Mouse (Mus musculus) heart, embryonic 16.5 days (tissue): ENCODE measurements around the gene Uroc1. TPM values are rescaled to one million over a fixed set of nuclear protein-coding genes. Genes with fewer than 3 reads are reported as not detected.

Experiments used
- ATAC-seq: fragments of 200-750 bp; cut with Nextera tagmentation; replicated peaks from 2 replicates; pipeline ENCODE4 v1.8.0; 2017; ENCODE audit warnings: moderate number of reproducible peaks; ENCODE audit not compliant: insufficient read depth, low FRiP score; ENCODE audit errors: extremely low read depth
- H3K27ac ChIP-seq: fragments of 300-500 bp; sonication (generic); 2 replicates; pipeline ENCODE4 v1.5.1; 2014; ENCODE audit warnings: mild to moderate bottlenecking, low read length, control low read depth, moderate library complexity
- H3K27me3 ChIP-seq: fragments of 300-500 bp; sonication (generic); 2 replicates; pipeline ENCODE4 v1.6.1; 2014; ENCODE audit warnings: low read length, mixed read lengths; ENCODE audit not compliant: control insufficient read depth, insufficient read depth
- H3K36me3 ChIP-seq: fragments of 300-500 bp; sonication (generic); 2 replicates; pipeline ENCODE4 v1.6.1; 2014; ENCODE audit not compliant: control insufficient read depth, insufficient read depth
- H3K4me1 ChIP-seq: fragments of 300-500 bp; sonication (generic); 2 replicates; pipeline ENCODE4 v1.6.1; 2014; ENCODE audit warnings: low read length, mixed read lengths; ENCODE audit not compliant: control insufficient read depth, insufficient read depth
- H3K4me2 ChIP-seq: fragments of 300-500 bp; sonication (generic); 2 replicates; pipeline ENCODE4 v1.6.1; 2014; ENCODE audit warnings: low read depth, mild to moderate bottlenecking, control low read depth, low read length
- H3K4me3 ChIP-seq: fragments of 300-500 bp; sonication (generic); 2 replicates; pipeline ENCODE4 v1.5.1; 2014; ENCODE audit warnings: mild to moderate bottlenecking, control low read depth, low read length
- H3K9ac ChIP-seq: fragments of 300-500 bp; sonication (generic); 2 replicates; pipeline ENCODE4 v1.6.1; 2014; ENCODE audit warnings: low read length, control low read depth
- H3K9me3 ChIP-seq: fragments of 300-500 bp; sonication (generic); replicated peaks from 2 replicates; pipeline ENCODE4 v1.6.1; 2016; ENCODE audit warnings: low read length; ENCODE audit not compliant: control insufficient read depth
- WGBS: fragments of 180-500 bp; shearing (Covaris S2); extraction: QIAGEN DNeasy Blood & Tissue Kit; methylation state at CpG from one replicate; pipeline ENCODE4 v1.1.7; 2014; 5-methylcytosine and 5-hydroxymethylcytosine counted together
- polyA plus RNA-seq: library from polyadenylated mRNA; unstranded; fragments of >200 nt; fragmentation: Nextera tagmentation; extraction: Ambion mirVana; gene quantifications from 2 replicates; pipeline ENCODE4 v1.2.1, GENCODE M21; 2015

Uroc1 gene
- polyA plus RNA-seq: 0.11 TPM in 1 of 2 replicates, not detected in the other

- ATAC-seq: no peak
- H3K4me1 ChIP-seq: no peaks in the 10 kb centered on the region
- no peak within 1 kb of the TSS for H3K9ac ChIP-seq
- no peak within 1 kb of the TSS for H3K4me3 ChIP-seq
- no peak within 1 kb of the TSS for H3K4me2 ChIP-seq
- H3K36me3 ChIP-seq: no peaks in the 10 kb centered on the region
- H3K9me3 ChIP-seq: no peaks in the 10 kb centered on the region
- WGBS: 80% methylated on average over 7 of the region's 7 CpGs
- H3K27ac ChIP-seq: no peak within 1 kb of the TSS
- H3K27me3 ChIP-seq: no peaks in the 10 kb centered on the region
Observed at GRCm38 (mm10) chr6:90332561-90333425, at the start of gene Uroc1. TSS of gene Uroc1 (plus strand) at chr6:90333284.

DNA sequence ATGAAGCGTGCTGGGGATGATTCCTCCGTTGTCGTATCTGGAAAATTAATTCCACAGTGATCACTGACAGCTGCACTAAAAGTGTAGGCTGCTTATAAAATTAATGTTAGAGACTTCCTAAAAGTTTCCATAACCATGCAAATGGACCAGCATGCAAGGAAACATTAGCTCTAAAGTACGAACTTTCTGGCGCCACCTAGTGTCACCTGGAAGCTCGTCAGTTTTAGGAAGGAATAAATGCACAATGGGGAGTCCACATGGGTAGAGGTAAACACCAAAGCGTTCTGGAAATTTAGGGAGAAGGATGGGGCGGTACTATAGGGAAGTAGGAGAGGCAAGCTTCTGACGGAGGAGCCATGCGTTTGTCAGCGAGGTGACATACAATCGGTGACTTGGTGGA lies 44.8 kb upstream of the Uroc1 start:
- H3K27ac ChIP-seq: no peak overlapping the region
- H3K9me3 ChIP-seq: peaks cover 2% of the 10 kb centered on the region; the same call in 1 of the 2 replicates
- no peak for ATAC-seq
- H3K4me2 ChIP-seq: no peak overlapping the region
- no peaks in the 10 kb centered on the region for H3K36me3 ChIP-seq
- H3K9ac ChIP-seq: no peak overlapping the region
- H3K4me1 ChIP-seq: no peaks in the 10 kb centered on the region
- H3K4me3 ChIP-seq: no peak overlapping the region
- no peaks in the 10 kb centered on the region for H3K27me3 ChIP-seq
- WGBS: 45% methylated on average over 12 of the region's 12 CpGs

- Histone ChIP-seq H3K9me3 (no peaks in the 10 kb centered on the region), H3K27ac (no peak within 1 kb of the TSS), H3K27me3 (no peaks in the 10 kb centered on the region), H3K4me1 (no peaks in the 10 kb centered on the region), H3K4me3 (no peak within 1 kb of the TSS), H3K9ac (no peak within 1 kb of the TSS), H3K4me2 (no peak within 1 kb of the TSS), H3K36me3 (no peaks in the 10 kb centered on the region)
- ATAC-seq: no peak
- 81% methylated on average over 1 of the region's 1 CpGs for WGBS
Observed at GRCm38 (mm10) chr6:90300919-90301318, 32.2 kb upstream of the Uroc1 start, which contains the start of gene BC048671. TSS of gene BC048671 (plus strand) at chr6:90301219.

GRCm38 (mm10) chr6:90306315-90306975 lies 26.6 kb upstream of the Uroc1 start:
- H3K27me3 ChIP-seq: 0 out of 2 replicates have a peak, but pooled peaks cover 2% of the 10 kb centered on the region
- no peak overlapping the region for H3K4me2 ChIP-seq
- no peak for ATAC-seq
- H3K4me3 ChIP-seq: no peak overlapping the region
- H3K36me3 ChIP-seq: no peaks in the 10 kb centered on the region
- H3K9me3 ChIP-seq: 0 out of 2 replicates have a peak, but pooled peaks cover 4% of the 10 kb centered on the region
- no peak overlapping the region for H3K27ac ChIP-seq
- H3K9ac ChIP-seq: no peak overlapping the region
- WGBS: 67% methylated on average over 6 of the region's 6 CpGs
- H3K4me1 ChIP-seq: no peaks in the 10 kb centered on the region

- no peak for ATAC-seq
- Histone ChIP-seq H3K9ac (no peak overlapping the region), H3K27me3 (0 out of 2 replicates have a peak, but pooled peaks cover 2% of the 10 kb centered on the region), H3K4me1 (no peaks in the 10 kb centered on the region), H3K36me3 (no peaks in the 10 kb centered on the region), H3K27ac (no peak overlapping the region), H3K4me3 (no peak overlapping the region), H3K4me2 (no peak overlapping the region), H3K9me3 (peaks cover 8% of the 10 kb centered on the region; the same call in 1 of the 2 replicates)
- WGBS: 77% methylated on average over 87 of the region's 87 CpGs
Observed at GRCm38 (mm10) chr6:90308839-90309778, 24.0 kb upstream of the Uroc1 start.

- 82% methylated on average over 5 of the region's 5 CpGs for WGBS
- Histone ChIP-seq H3K4me3 (no peak overlapping the region), H3K9ac (no peak overlapping the region), H3K9me3 (peaks cover 3% of the 10 kb centered on the region; the same call in 1 of the 2 replicates), H3K27me3 (no peaks in the 10 kb centered on the region; the same call in 1 of the 2 replicates), H3K4me2 (no peak overlapping the region), H3K4me1 (no peaks in the 10 kb centered on the region), H3K36me3 (no peaks in the 10 kb centered on the region), H3K27ac (no peak overlapping the region)
- ATAC-seq: no peak
Observed at GRCm38 (mm10) chr6:90315961-90316360, 17.1 kb upstream of the Uroc1 start.

GRCm38 (mm10) chr6:90317510-90318258 lies 15.4 kb upstream of the Uroc1 start:
- Histone ChIP-seq H3K36me3 (no peaks in the 10 kb centered on the region), H3K4me2 (no peak overlapping the region), H3K4me1 (no peaks in the 10 kb centered on the region), H3K27me3 (no peaks in the 10 kb centered on the region; the same call in 1 of the 2 replicates), H3K9me3 (no peaks in the 10 kb centered on the region), H3K27ac (no peak overlapping the region), H3K9ac (no peak overlapping the region), H3K4me3 (no peak overlapping the region)
- 85% methylated on average over 2 of the region's 2 CpGs for WGBS
- no peak for ATAC-seq

GRCm38 (mm10) chr6:90319019-90319418 lies 14.1 kb upstream of the Uroc1 start:
- Histone ChIP-seq H3K36me3 (no peaks in the 10 kb centered on the region), H3K4me2 (no peak overlapping the region), H3K9me3 (no peaks in the 10 kb centered on the region), H3K4me3 (no peak overlapping the region), H3K27me3 (no peaks in the 10 kb centered on the region; the same call in 1 of the 2 replicates), H3K9ac (no peak overlapping the region), H3K27ac (no peak overlapping the region), H3K4me1 (no peaks in the 10 kb centered on the region)
- 87% methylated on average over 2 of the region's 2 CpGs for WGBS
- no peak for ATAC-seq
